Mouse (Mus musculus): ENCODE data around the gene Tomt. TPM values are rescaled to one million over a fixed set of nuclear protein-coding genes. Genes with fewer than 3 reads are reported as not detected.

The Tomt gene
- polyA plus RNA-seq, 1 experiment from 2014 or later: 0.56 TPM

GRCm38 (mm10) chr7:101860978-101861377 lies 45.2 kb downstream of the Tomt start:
- Histone ChIP-seq H3K27me3 (ENCODE audit: control insufficient read depth, insufficient read depth, low read length) (no peaks in the 10 kb centered on the region), H3K27ac (ENCODE audit: low read depth, low read length) (no peak overlapping the region)

GRCm38 (mm10) chr7:101858362-101858761 lies 47.8 kb downstream of the Tomt start:
- no peaks in the 10 kb centered on the region for H3K9me3 ChIP-seq (ENCODE audit: control insufficient read depth, low read length)
- no peak overlapping the region for H3K4me2 ChIP-seq (ENCODE audit: low read depth, low read length, severe bottlenecking)
- WGBS: 88% methylated on average over 9 of the region's 9 CpGs
- ATAC-seq (replicated peaks; ENCODE audit: low FRiP score) (no peak), DNase-seq (ENCODE audit: low spot score) (no peak)
- H3K9ac ChIP-seq (ENCODE audit: low read length): no peak overlapping the region
- H3K27ac ChIP-seq (ENCODE audit: low read depth, low read length): no peak overlapping the region
- no peaks in the 10 kb centered on the region for H3K4me1 ChIP-seq (replicated peaks; ENCODE audit: control insufficient read depth, insufficient read depth, low read length)
- no peaks in the 10 kb centered on the region for H3K36me3 ChIP-seq (ENCODE audit: control insufficient read depth, insufficient read depth, low read length)
- no peak overlapping the region for H3K4me3 ChIP-seq (ENCODE audit: low read depth, low read length)
- H3K27me3 ChIP-seq (ENCODE audit: control insufficient read depth, insufficient read depth, low read length): no peaks in the 10 kb centered on the region

More at GRCm38 (mm10) chr7:101860978-101861377, 45.2 kb downstream of the Tomt start:
- DNase-seq (ENCODE audit: low spot score) (no peak), ATAC-seq (replicated peaks; ENCODE audit: low FRiP score) (no peak)
- Histone ChIP-seq H3K4me3 (ENCODE audit: low read depth, low read length) (no peak overlapping the region), H3K9ac (ENCODE audit: low read length) (no peak overlapping the region), H3K9me3 (ENCODE audit: control insufficient read depth, low read length) (no peaks in the 10 kb centered on the region), H3K36me3 (ENCODE audit: control insufficient read depth, insufficient read depth, low read length) (no peaks in the 10 kb centered on the region), H3K4me1 (replicated peaks; ENCODE audit: control insufficient read depth, insufficient read depth, low read length) (no peaks in the 10 kb centered on the region), H3K4me2 (ENCODE audit: low read depth, low read length, severe bottlenecking) (no peak overlapping the region)

DNA sequence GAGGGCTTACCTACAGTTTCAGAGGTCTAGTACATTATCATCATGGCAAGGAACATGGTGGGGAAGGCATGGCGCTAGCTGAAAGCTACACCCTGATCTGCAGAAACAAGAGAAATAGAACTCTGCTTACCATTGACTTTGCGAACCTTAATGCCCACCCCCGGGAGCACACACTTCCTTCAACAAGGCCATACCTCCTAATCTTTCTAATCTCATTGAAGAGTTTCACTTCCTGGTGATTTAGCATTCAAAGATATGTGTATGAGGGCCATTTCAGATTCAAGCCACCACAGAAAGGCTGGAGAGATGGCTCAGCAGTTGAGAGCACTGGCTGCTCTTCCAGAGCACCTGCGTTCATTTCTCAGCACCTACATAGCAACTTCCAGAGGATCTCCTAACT lies 49.1 kb downstream of the Tomt start, which contains the start of gene Folr2:
Folr2 (minus strand) TSS at position 101 of the 400 bp plus-strand sequence.
- H3K9ac ChIP-seq (ENCODE audit: low read length): no peak within 1 kb of the TSS
- no peak within 1 kb of the TSS for H3K4me3 ChIP-seq (ENCODE audit: low read depth, low read length)
- no peaks in the 10 kb centered on the region for H3K9me3 ChIP-seq (ENCODE audit: control insufficient read depth, low read length)
- H3K4me2 ChIP-seq (ENCODE audit: low read depth, low read length, severe bottlenecking): no peak within 1 kb of the TSS
- no peaks in the 10 kb centered on the region for H3K4me1 ChIP-seq (replicated peaks; ENCODE audit: control insufficient read depth, insufficient read depth, low read length)
- H3K27me3 ChIP-seq (ENCODE audit: control insufficient read depth, insufficient read depth, low read length): no peaks in the 10 kb centered on the region
- no peaks in the 10 kb centered on the region for H3K36me3 ChIP-seq (ENCODE audit: control insufficient read depth, insufficient read depth, low read length)
- ATAC-seq (replicated peaks; ENCODE audit: low FRiP score): no peak
- 93% methylated on average over 4 of the region's 4 CpGs for WGBS
- no peak for DNase-seq (ENCODE audit: low spot score)
- H3K27ac ChIP-seq (ENCODE audit: low read depth, low read length): no peak within 1 kb of the TSS

GRCm38 (mm10) chr7:101853816-101854215 lies 52.3 kb downstream of the Tomt start:
- Histone ChIP-seq H3K36me3 (ENCODE audit: control insufficient read depth, insufficient read depth, low read length) (no peaks in the 10 kb centered on the region), H3K27ac (ENCODE audit: low read depth, low read length) (no peak overlapping the region), H3K27me3 (ENCODE audit: control insufficient read depth, insufficient read depth, low read length) (no peaks in the 10 kb centered on the region), H3K4me1 (replicated peaks; ENCODE audit: control insufficient read depth, insufficient read depth, low read length) (no peaks in the 10 kb centered on the region), H3K9me3 (ENCODE audit: control insufficient read depth, low read length) (no peaks in the 10 kb centered on the region), H3K4me2 (ENCODE audit: low read depth, low read length, severe bottlenecking) (no peak overlapping the region), H3K4me3 (ENCODE audit: low read depth, low read length) (no peak overlapping the region), H3K9ac (ENCODE audit: low read length) (no peak overlapping the region)
- DNase-seq (ENCODE audit: low spot score) (no peak), ATAC-seq (replicated peaks; ENCODE audit: low FRiP score) (no peak)
- WGBS: 85% methylated on average over 2 of the region's 2 CpGs

- ATAC-seq (replicated peaks; ENCODE audit: low FRiP score): no peak
- DNase-seq (ENCODE audit: low spot score): no peak
- H3K4me2 ChIP-seq (ENCODE audit: low read depth, low read length, severe bottlenecking): no peak overlapping the region
- H3K4me3 ChIP-seq (ENCODE audit: low read depth, low read length): no peak overlapping the region
- 84% methylated on average over 6 of the region's 6 CpGs for WGBS
- H3K9ac ChIP-seq (ENCODE audit: low read length): no peak overlapping the region
- H3K9me3 ChIP-seq (ENCODE audit: control insufficient read depth, low read length): no peaks in the 10 kb centered on the region
- no peak overlapping the region for H3K27ac ChIP-seq (ENCODE audit: low read depth, low read length)
- no peaks in the 10 kb centered on the region for H3K27me3 ChIP-seq (ENCODE audit: control insufficient read depth, insufficient read depth, low read length)
- no peaks in the 10 kb centered on the region for H3K36me3 ChIP-seq (ENCODE audit: control insufficient read depth, insufficient read depth, low read length)
- no peaks in the 10 kb centered on the region for H3K4me1 ChIP-seq (replicated peaks; ENCODE audit: control insufficient read depth, insufficient read depth, low read length)
These were observed 53.3 kb downstream of the Tomt start for GRCm38 (mm10) chr7:101852846-101853245.

DNA sequence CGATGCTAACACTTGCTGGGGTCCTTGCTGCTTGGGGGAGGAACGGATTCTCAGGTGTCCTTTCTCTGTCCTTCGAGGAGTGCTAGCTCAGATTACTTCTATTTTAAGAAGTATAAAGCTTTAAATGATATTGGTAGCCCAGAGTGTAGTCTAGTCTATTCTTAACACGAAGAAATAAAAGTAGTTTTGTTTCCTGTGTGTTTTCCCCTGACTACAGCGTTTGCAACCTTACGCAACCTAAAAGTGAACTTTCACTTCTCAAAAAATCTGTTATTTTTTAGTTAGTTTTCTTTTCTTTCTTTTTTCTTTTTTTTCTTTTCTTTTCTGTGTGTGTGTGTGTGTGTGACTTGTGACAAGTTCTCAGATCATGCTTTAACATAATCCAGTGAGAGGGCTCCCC lies 54.5 kb downstream of the Tomt start:
- Histone ChIP-seq H3K27ac (ENCODE audit: low read depth, low read length) (no peak overlapping the region), H3K4me3 (ENCODE audit: low read depth, low read length) (no peak overlapping the region), H3K4me2 (ENCODE audit: low read depth, low read length, severe bottlenecking) (no peak overlapping the region), H3K9ac (ENCODE audit: low read length) (no peak overlapping the region), H3K4me1 (replicated peaks; ENCODE audit: control insufficient read depth, insufficient read depth, low read length) (no peaks in the 10 kb centered on the region), H3K9me3 (ENCODE audit: control insufficient read depth, low read length) (no peaks in the 10 kb centered on the region), H3K27me3 (ENCODE audit: control insufficient read depth, insufficient read depth, low read length) (no peaks in the 10 kb centered on the region), H3K36me3 (ENCODE audit: control insufficient read depth, insufficient read depth, low read length) (no peaks in the 10 kb centered on the region)
- ATAC-seq (replicated peaks; ENCODE audit: low FRiP score) (no peak), DNase-seq (ENCODE audit: low spot score) (no peak)
- 86% methylated on average over 6 of the region's 6 CpGs for WGBS

Small RNA genes within 50 kb of the gene (microRNA-seq; reads per million reads assigned to microRNA genes)
- not detected for gene Gm22655 (ENCODE audit: insufficient number of aligned reads)

Other genes starting within 250 kb of the Tomt start
- gene Clpb, start 242.7 kb downstream of the Tomt start, polyA plus RNA-seq (2014; fragmentation: Nextera tagmentation; extraction: Ambion mirVana): 43.5 and 47.5 TPM in 2 replicates
- 0.12 and 0.44 TPM in 2 replicates for gene Phox2a, start 88.0 kb downstream of the Tomt start, polyA plus RNA-seq (2014; fragmentation: Nextera tagmentation; extraction: Ambion mirVana)
- gene Inppl1, start 68.1 kb downstream of the Tomt start, polyA plus RNA-seq (2014; fragmentation: Nextera tagmentation; extraction: Ambion mirVana): 46.0 and 46.3 TPM in 2 replicates
- gene Folr2, start 49.2 kb downstream of the Tomt start, polyA plus RNA-seq (2014; fragmentation: Nextera tagmentation; extraction: Ambion mirVana): 0.94 and 1.1 TPM in 2 replicates
- gene Anapc15, start 42.6 kb downstream of the Tomt start, polyA plus RNA-seq (2014; fragmentation: Nextera tagmentation; extraction: Ambion mirVana): 102 and 103 TPM in 2 replicates
- 10.5 and 11.4 TPM in 2 replicates for gene Folr1, start 35.6 kb downstream of the Tomt start, polyA plus RNA-seq (2014; fragmentation: Nextera tagmentation; extraction: Ambion mirVana)
- 126 and 145 TPM in 2 replicates for gene Lamtor1, start 455 bp downstream of the Tomt start, polyA plus RNA-seq (2014; fragmentation: Nextera tagmentation; extraction: Ambion mirVana)
- 8.3 and 8.6 TPM in 2 replicates for gene Lrrc51, start 27.5 kb upstream of the Tomt start, polyA plus RNA-seq (2014; fragmentation: Nextera tagmentation; extraction: Ambion mirVana)
- gene Numa1, start 27.8 kb upstream of the Tomt start, polyA plus RNA-seq (2014; fragmentation: Nextera tagmentation; extraction: Ambion mirVana): 112 and 114 TPM in 2 replicates
- gene Il18bp, start 112.3 kb upstream of the Tomt start, polyA plus RNA-seq (2014; fragmentation: Nextera tagmentation; extraction: Ambion mirVana): 4.1 and 5.5 TPM in 2 replicates
- gene Rnf121, start 159.1 kb upstream of the Tomt start, polyA plus RNA-seq (2014; fragmentation: Nextera tagmentation; extraction: Ambion mirVana): 30.2 and 31.9 TPM in 2 replicates
- 36.9 and 38.8 TPM in 2 replicates for gene Xndc1, start 159.2 kb upstream of the Tomt start, polyA plus RNA-seq (2014; fragmentation: Nextera tagmentation; extraction: Ambion mirVana)
- gene Xntrpc, start 159.4 kb upstream of the Tomt start, polyA plus RNA-seq (2014; fragmentation: Nextera tagmentation; extraction: Ambion mirVana): 2.1 and 2.4 TPM in 2 replicates
- not detected in 2 replicates for gene Trpc2, start 176.8 kb upstream of the Tomt start, polyA plus RNA-seq (2014; fragmentation: Nextera tagmentation; extraction: Ambion mirVana)
- 0.52 and 0.89 TPM in 2 replicates for gene Art1, start 195.4 kb upstream of the Tomt start, polyA plus RNA-seq (2014; fragmentation: Nextera tagmentation; extraction: Ambion mirVana)
- gene Art5, start 203.1 kb upstream of the Tomt start, polyA plus RNA-seq (2014; fragmentation: Nextera tagmentation; extraction: Ambion mirVana): 0.72 and 1.5 TPM in 2 replicates
- gene Chrna10, start 210.5 kb upstream of the Tomt start, polyA plus RNA-seq (2014; fragmentation: Nextera tagmentation; extraction: Ambion mirVana): not detected in 2 replicates